Mouse (Mus musculus) embryonic stem cell, embryonic (primary cell): ENCODE data around the gene Lrp11.

ENCODE experiments used
- CTCF ChIA-PET, 4 experiments: fragments of 300-600 bp in 2 of 4; fragments of 350-600 bp in 2 of 4; sonication (Branson Sonifier 250); formaldehyde crosslinking; loops; one replicate each; lab custom pipeline; 2022; ENCODE audit warnings: inconsistent platforms in 2 of 4; lab: Charles Lee
- POLR2A ChIA-PET, 4 experiments: fragments of 300-600 bp in 2 of 4; fragments of 350-600 bp in 2 of 4; sonication (Branson Sonifier 250); formaldehyde crosslinking; loops; one replicate each; lab custom pipeline; 2022; ENCODE audit warnings: antibody characterized with exemption in 4 of 4, inconsistent platforms in 1 of 4; lab: Charles Lee

Lrp11 gene

DNA sequence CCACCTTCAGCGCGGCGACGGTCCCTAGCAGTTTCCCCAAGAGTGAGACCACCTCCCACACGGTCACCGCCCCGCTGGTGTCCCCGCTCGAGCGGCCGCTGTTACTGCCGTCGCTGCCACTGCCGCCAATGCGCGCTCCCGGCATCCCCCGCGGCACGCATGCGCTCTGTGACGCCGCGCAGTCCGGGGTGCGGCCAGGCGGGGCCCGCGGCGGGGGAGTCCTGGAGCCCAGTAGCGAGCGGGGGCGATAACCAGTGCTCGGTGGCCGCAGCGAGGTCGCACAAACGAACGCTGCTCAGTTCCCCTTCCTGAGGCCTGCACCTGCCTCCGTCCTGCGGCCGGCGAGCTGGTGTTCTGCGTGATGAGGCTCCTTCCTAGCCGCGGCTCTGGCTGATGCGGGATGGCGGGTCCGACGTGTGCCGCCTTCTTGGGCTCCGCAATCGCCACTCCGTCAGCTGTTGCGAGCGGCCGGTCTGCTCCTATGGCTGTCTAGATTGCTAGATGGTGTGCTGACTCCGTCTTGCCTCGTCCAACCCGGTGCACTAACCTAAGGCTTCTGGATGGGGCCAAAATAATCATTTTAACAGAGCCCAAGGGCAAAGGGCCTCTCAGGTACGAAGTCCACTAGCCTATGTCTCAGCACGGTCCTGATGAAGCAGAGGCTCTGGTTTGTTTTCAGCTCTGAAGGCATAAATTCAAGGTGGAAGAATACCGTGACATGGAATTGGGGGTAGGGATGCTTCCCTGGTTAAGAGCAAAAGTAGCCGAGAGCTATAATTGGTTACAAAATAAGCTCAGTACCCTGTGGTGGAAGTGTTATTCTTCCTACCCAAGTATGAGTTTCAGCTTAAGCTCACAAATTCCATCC, 73.8 kb downstream of the Lrp11 start:
- ChIA-PET POLR2A (interaction anchor here in 3 of 4 experiments (0.5 to 5.6 kb wide), 46 partner anchors 9 to 551 kb away, joined by 3 to 39 read pairs (median 4); partner anchors contain the start of genes Katna1 (in 2 of the 3), Lats1 (in 2 of the 3), Lrp11 (in 2 of the 3) and Pcmt1 (in 2 of the 3)), CTCF (interaction anchor here in 2 of 4 experiments (0.6 to 1.3 kb wide), 3 partner anchors 9 to 448 kb away, joined by 4 to 6 read pairs (median 4); no protein-coding TSS in a partner anchor)

DNA sequence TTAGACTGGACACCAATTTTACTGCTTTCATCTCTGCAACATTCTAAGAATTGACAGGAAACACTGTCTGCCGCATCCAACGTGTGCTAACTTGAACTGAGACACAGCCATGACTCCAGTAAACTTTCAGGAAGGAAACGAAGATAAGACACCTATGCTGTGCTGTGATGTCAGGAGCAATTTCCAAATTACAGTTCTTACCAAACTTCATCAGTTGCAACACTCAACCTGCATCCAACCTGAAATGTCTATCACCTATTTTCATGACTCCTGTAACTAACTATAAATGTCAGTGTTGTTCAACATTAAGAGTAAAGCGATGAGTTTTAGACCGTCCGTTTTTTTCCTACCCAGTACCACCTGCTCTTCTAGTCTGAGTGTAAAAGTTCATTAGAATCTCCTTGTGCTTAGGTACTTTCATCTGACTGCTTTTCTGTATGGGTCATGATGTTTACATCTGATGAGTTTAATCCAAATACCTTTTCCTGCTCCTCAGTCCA, 74.5 kb downstream of the Lrp11 start:
- ChIA-PET CTCF (interaction anchor here in 1 of 4 experiments (0.8 to 1.3 kb wide), 2 partner anchors 8 to 63 kb away, joined by 4 to 6 read pairs; no protein-coding TSS in a partner anchor), POLR2A (interaction anchor here in 3 of 4 experiments (0.5 to 5.6 kb wide), 31 partner anchors 8 to 135 kb away, joined by 3 to 39 read pairs (median 5); partner anchors contain the start of genes Katna1 (in 2 of the 3), Lats1 (in 1 of the 3), Lrp11 (in 1 of the 3) and Pcmt1 (in 1 of the 3))

DNA sequence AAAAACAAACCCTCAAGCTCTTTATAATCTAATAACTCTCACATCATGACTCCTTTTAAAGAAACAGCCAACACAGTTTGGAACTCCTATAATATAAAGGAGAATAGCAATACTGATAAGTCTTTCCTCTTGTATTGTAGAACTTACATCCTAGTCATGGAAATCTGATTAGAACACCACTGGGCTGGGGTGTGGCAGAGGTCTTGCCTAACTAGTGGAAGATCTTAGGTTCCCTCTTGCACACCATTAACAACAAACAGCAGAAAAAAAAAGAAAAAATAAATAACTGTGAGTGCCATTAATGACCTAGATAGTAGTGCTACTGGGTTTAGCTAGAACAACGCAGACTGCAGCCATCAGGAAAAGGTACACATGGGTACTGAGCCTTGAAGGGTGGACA, 75.3 kb downstream of the Lrp11 start:
- ChIA-PET POLR2A (interaction anchor here in 2 of 4 experiments (1.2 to 5.6 kb wide), 9 partner anchors 8 to 129 kb away, joined by 3 to 39 read pairs (median 10); partner anchors contain the start of genes Katna1 (in 1 of the 2), Lats1 (in 1 of the 2) and Pcmt1 (in 1 of the 2)), CTCF (no interaction called here)

DNA sequence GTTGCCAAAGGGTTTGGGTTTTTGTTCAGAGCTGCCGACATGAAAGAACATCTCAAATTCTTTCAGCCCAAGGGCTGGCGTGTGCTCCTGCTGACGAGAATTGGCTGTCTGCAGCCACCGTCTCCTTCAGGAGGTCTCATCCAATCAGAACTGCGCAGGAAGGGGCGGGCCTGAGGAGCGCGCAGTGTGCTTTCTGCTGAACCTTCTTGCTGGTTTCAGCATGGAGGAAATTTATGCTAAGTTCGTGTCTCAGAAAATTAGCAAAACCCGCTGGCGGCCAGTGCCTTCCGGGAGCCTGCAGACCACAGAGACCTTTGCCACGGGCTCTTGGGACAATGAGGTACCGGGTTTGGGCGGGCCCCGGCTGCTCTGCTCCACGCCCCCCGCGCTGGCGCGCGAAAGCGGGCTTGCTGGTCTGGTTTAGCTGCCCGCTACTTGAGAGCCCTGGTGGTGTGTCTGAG, 77.8 kb downstream of the Lrp11 start, which contains the start of gene Nup43:
Gene Nup43 (plus strand): TSS at position 162 of the 461 bp plus-strand sequence.
- ChIA-PET CTCF (no interaction called here), POLR2A (interaction anchor here in 2 of 4 experiments (0.9 to 5.1 kb wide), 11 partner anchors 12 to 77 kb away, joined by 3 to 42 read pairs (median 4); partner anchors contain the start of genes Katna1 (in 2 of the 2), Lats1 (in 2 of the 2) and Pcmt1 (in 2 of the 2))

DNA sequence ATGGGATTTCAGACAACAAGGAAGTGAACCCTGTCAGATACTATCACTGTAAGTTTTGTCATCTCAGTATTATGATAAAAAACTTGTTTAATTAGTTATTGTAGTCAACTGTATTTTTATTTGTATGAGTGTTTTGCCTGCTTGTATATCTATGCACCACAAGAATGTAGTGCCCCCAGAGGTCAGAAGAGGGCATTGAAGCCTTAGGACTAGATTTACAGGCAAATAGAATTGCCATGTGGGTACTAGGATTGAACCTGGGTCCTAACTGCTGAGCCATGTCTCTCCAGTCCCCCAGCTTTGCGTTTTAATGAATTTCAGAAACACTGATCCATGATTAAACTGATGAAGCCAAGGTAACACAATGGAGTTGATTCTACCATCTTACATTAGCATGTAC, 84.1 kb downstream of the Lrp11 start:
- ChIA-PET CTCF (no interaction called here), POLR2A (interaction anchor here in 2 of 4 experiments (0.7 to 1.8 kb wide), 7 partner anchors 8 to 60 kb away, joined by 3 to 9 read pairs (median 4); partner anchors contain the start of genes Lats1 (in 1 of the 2) and Pcmt1 (in 1 of the 2))
